Mouse (Mus musculus) thymus, postnatal 25 days (tissue): Measurements from ENCODE around the gene Tnni3k.

Experiments
- DNase-seq: peaks from one replicate; pipeline ENCODE4 v3.0.0; 2022

Tnni3k gene

DNA sequence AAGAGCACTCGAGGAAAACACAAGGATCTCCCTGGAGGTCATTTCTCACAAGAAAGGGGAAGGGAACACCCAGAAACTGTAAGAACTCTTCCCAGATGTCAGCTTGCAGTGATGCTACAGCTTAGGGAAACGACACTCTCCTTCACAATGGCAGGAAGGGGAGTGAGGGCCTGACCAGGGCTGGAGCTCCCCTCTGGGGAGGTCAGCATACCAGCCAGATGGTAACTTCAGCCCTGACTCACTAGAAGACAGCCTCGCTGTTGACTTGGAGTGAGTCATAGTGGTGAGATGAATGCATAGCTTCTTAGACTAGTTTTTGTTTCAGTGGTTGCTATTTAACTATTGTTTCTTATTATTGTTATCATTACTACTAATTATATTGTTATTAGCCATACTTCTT is 300.7 kb downstream of the Tnni3k start:
- no peak for DNase-seq

DNA sequence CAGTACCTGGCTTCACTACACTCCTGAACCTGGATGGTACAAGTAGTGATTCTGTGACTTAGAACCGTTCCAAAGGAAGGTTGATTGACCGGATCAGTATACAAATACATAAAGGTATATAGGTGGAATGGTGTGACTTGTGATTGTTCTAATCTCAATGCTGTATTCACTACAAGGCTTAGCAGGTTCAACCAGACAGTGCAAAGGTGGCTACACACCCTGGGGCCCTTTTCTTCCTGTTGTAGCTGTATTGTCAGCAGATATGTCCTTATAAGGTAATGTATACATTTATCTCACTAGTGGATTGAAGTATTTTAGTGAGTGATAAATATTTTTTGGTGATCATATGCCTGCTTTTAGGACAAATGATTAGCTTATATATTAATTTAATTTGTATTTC is 310.9 kb downstream of the Tnni3k start:
- no peak for DNase-seq

DNA sequence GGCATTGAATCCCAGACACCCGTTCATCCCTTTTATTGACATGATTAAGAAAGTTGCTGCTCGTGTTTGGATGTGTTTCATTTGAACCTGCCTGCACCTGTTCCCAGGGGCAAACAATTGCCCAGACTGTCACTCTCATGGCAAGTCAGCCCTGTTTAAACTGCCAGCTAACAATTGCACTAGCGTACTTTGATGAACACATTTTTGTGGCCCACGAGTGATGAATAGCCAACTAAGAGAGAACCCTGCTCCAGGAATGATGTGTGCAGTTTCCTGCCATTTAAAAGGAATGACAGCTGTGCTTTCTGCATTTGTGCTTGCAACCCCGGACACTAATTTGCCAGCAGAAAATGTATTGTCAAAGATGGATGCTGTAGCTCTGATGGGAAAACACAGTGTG is 312.3 kb downstream of the Tnni3k start:
- no peak for DNase-seq

DNA sequence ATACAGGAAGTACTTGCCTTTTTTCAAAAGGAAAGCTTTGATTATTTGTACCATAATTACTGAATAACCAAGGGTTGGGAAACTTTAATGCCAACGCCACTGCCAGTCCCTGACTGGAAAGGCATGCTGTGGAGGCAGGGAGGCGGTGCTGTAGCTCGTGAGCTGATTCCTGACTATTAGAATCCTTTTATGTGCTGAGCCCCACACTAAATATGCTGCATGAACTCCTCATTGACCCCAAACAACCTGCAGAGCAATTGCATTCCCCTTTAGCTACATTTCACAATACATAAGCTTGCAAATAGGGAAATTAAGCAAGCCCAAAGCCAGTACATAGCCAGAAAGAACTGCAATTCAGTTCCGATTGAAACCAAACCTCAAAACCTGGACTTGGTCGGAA is 313.7 kb downstream of the Tnni3k start:
- no peak for DNase-seq
